Mouse (Mus musculus): ENCODE measurements around the gene Pecam1. TPM values are rescaled to one million over a fixed set of nuclear protein-coding genes. Genes with fewer than 3 reads are reported as not detected.

The Pecam1 gene
- total and polyA plus RNA-seq, 3 experiments: 18.4 to 22.3 (median 19.2) TPM

DNA sequence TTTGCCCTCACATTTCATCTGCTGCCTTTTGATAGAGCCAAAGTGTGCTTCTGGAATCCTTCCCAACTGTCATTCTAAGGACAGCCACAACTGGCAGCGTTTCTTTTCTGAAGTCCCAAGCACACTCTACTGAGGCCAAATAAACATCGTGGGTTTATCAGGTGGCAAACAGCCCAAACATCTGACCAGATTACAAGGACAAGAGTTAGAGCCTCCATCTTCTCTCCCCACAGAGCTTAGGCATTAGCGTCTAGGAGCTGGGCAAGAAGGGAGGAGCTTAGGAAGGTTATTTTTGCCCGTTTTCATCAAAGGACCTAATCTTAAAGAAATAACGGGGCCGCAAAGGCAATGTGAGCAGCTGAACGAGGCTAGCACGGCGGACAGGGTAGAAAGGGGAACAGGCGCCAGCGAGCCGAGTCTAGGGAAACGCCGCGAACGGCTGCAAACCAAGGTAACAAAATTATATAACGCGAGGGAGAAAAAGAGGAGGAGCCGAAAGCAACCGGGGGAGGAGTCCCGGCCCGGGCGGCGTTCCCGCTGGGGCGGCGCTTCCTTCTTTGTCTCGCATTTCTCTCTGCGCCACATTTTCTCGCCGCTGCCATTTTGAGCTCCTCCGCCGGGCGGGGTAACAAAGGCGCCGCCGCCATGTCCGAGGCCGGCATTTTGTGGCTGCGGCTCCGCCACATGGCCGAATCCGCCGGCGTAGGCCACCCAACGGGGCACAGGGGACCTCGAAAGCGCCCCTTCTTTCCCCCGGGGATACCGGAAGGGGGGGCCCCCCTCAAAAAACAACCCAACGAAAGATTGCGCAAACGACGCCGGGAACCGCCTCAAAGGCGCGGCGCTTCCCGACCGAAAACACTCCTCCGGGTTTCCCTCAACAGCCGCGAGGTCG, 37.0 kb upstream of the Pecam1 start:
- H3K27ac ChIP-seq (ENCODE audit: insufficient read depth, low read depth): peak overlapping the region; percentile 87
- H3K36me3 ChIP-seq (replicated peaks in 1 of 2; ENCODE audit: control insufficient read depth in 1 of 2, insufficient read depth in 1 of 2, low read length in 1 of 2): peaks cover 44 to 61% of the 10 kb centered on the region in 2 experiments
- H3K27me3 ChIP-seq (replicated peaks): no peaks in the 10 kb centered on the region
- H3K4me3 ChIP-seq (replicated peaks in 1 of 3; ENCODE audit: low read depth in 2 of 3, low read length in 2 of 3, poor library complexity in 1 of 3): peak overlapping the region; percentile 80 to 97 (median 80)
- peaks cover 65% of the 10 kb centered on the region for H3K79me2 ChIP-seq (replicated peaks; ENCODE audit: control insufficient read depth, extremely low read depth, insufficient read depth, poor library complexity, severe bottlenecking)
- no peaks in the 10 kb centered on the region for H3K9me3 ChIP-seq (replicated peaks; ENCODE audit: low read length)
- peak overlapping the region; percentile 100 for H3K9ac ChIP-seq (ENCODE audit: insufficient read depth, low read depth)
- dilution Hi-C loops (cut with MboI; ENCODE audit: extremely low pct_ligation_motif_present, extremely low pct_unique_long_range_greater_than_20kb, low sequenced_read_pairs): no loop called here
- peaks cover 0 to 61% of the 10 kb centered on the region in 2 experiments; a peak in 2 of 4 replicates for H3K4me1 ChIP-seq (ENCODE audit: control insufficient read depth in 1 of 2, insufficient read depth in 2 of 2)
- peak overlapping the region; percentile 40 for H3K4me2 ChIP-seq (ENCODE audit: insufficient read depth, low read depth, poor library complexity, severe bottlenecking)
- DNase-seq (ENCODE audit: extremely low read depth): peak; percentile 92
- in situ Hi-C loops (cut with MboI; ENCODE audit: low pct_ligation_motif_present, low pct_unique_long_range_greater_than_20kb, low sequenced_read_pairs): no loop called here
- TF ChIP-seq RCOR1 (conservative IDR thresholded peaks at IDR 0.05; ENCODE audit: low read depth, low read length) (no peak), HCFC1 (IDR thresholded peaks at IDR 0.05; ENCODE audit: low read depth, low read length) (peak; percentile 66; the same call in 1 of the 2 replicates), CTCF (conservative IDR thresholded peaks at IDR 0.05 in 1 of 2, IDR thresholded peaks at IDR 0.05 in 1 of 2; ENCODE audit: low read depth in 2 of 2, low read length in 2 of 2) (no peak), POLR2A (IDR thresholded peaks at IDR 0.05; ENCODE audit: low read depth, low read length) (peak; percentile 61), EP300 (IDR thresholded peaks at IDR 0.05; ENCODE audit: low read length) (no peak), MYC (IDR thresholded peaks at IDR 0.05; ENCODE audit: low read depth, low read length) (peak; percentile 64; the same call in 1 of the 2 replicates), POLR2AphosphoS2 (IDR thresholded peaks at IDR 0.05; ENCODE audit: low read depth, low read length) (peak; percentile 66; the same call in 1 of the 2 replicates), ZMIZ1 (IDR thresholded peaks at IDR 0.05; ENCODE audit: low read depth, low read length) (0 out of 2 replicates have a peak, but pooled peaks have one; percentile 6), TBP (conservative IDR thresholded peaks at IDR 0.05; ENCODE audit: low read depth, low read length) (peak; percentile 81), NRF1 (IDR thresholded peaks at IDR 0.05; ENCODE audit: low read depth, low read length) (peak; percentile 76), MXI1 (IDR thresholded peaks at IDR 0.05; ENCODE audit: low read depth, low read length) (peak; percentile 41), IRF4 (IDR thresholded peaks at IDR 0.05; ENCODE audit: low read depth, low read length) (no peak; the same call in 1 of the 2 replicates), GABPA (IDR thresholded peaks at IDR 0.05; ENCODE audit: insufficient replicate concordance, low read depth, low read length) (no peak), BHLHE40 (IDR thresholded peaks at IDR 0.05; ENCODE audit: low read depth, low read length) (no peak), NELFE (IDR thresholded peaks at IDR 0.05; ENCODE audit: low read depth, low read length) (no peak; the same call in 1 of the 2 replicates), TCF12 (IDR thresholded peaks at IDR 0.05; ENCODE audit: low read depth, low read length) (peak; percentile 87), USF1 (IDR thresholded peaks at IDR 0.05; ENCODE audit: low read depth, low read length) (no peak), ELF1 (IDR thresholded peaks at IDR 0.05; ENCODE audit: low read depth, low read length) (peak; percentile 82), ZKSCAN1 (IDR thresholded peaks at IDR 0.05; ENCODE audit: borderline replicate concordance, low read depth, low read length) (no peak), MEF2A (IDR thresholded peaks at IDR 0.05; ENCODE audit: borderline replicate concordance, low read depth, low read length) (no peak; the same call in 1 of the 2 replicates)

Measured in CH12.LX (cell line).